Mouse (Mus musculus) MEL (cell line): Measurements from ENCODE around the gene Socs5. TPM values are rescaled to one million over a fixed set of nuclear protein-coding genes. Genes with fewer than 3 reads are reported as not detected.

Experiments used
- DNase-seq: peaks from one replicate; pipeline ENCODE4 v3.0.0; 2011; ENCODE audit warnings: low read depth, low spot score
- H3K27ac ChIP-seq: 2 replicates; pipeline ENCODE4 v1.5.1; 2012; ENCODE audit warnings: low read depth, mild to moderate bottlenecking, control low read depth, low read length, moderate library complexity; ENCODE audit not compliant: control insufficient read depth
- H3K27me3 ChIP-seq, 2 experiments: fragments of 150-350 bp in 1 of 2; sonication (generic) in 1 of 2; 2 replicates each; pipeline ENCODE4 v1.6.1; 2012; ENCODE audit warnings: low read length in 2 of 2, mild to moderate bottlenecking in 2 of 2, improper control_type of control experiment in 1 of 2, moderate library complexity in 1 of 2; ENCODE audit not compliant: insufficient read depth in 2 of 2, control insufficient read depth in 1 of 2
- H3K36me3 ChIP-seq, 2 experiments: 2 replicates each; pipeline ENCODE4 v1.6.1; 2012 to 2014; ENCODE audit warnings: low read length in 2 of 2, improper control_type of control experiment in 1 of 2, inconsistent platforms in 1 of 2, mild to moderate bottlenecking in 1 of 2; ENCODE audit not compliant: insufficient read depth in 2 of 2, control insufficient read depth in 1 of 2
- H3K4me1 ChIP-seq, 2 experiments: fragments of 150-350 bp in 1 of 2; sonication (generic) in 1 of 2; 2 replicates each; pipeline ENCODE4 v1.6.1; 2012; ENCODE audit warnings: low read length in 2 of 2, improper control_type of control experiment in 1 of 2, mild to moderate bottlenecking in 1 of 2; ENCODE audit not compliant: insufficient read depth in 2 of 2, control insufficient read depth in 1 of 2
- H3K4me3 ChIP-seq, 2 experiments: fragments of 150-350 bp in 1 of 2; sonication (generic) in 1 of 2; 2 replicates each; pipeline ENCODE4 v1.5.1; 2012; ENCODE audit warnings: low read depth in 2 of 2, low read length in 2 of 2, mild to moderate bottlenecking in 2 of 2, moderate library complexity in 2 of 2, control low read depth in 1 of 2, improper control_type of control experiment in 1 of 2; ENCODE audit not compliant: control insufficient read depth in 1 of 2, insufficient read depth in 1 of 2
- H3K79me2 ChIP-seq: 2 replicates; pipeline ENCODE4 v1.6.1; 2012; ENCODE audit warnings: mild to moderate bottlenecking, low read length, moderate library complexity; ENCODE audit not compliant: control insufficient read depth, poor library complexity, insufficient read depth
- H3K9ac ChIP-seq: 2 replicates; pipeline ENCODE4 v1.6.1; 2012; ENCODE audit warnings: low read depth, mild to moderate bottlenecking, control low read depth, low read length, moderate library complexity; ENCODE audit not compliant: control insufficient read depth, poor library complexity, severe bottlenecking
- H3K9me3 ChIP-seq: fragments of 150-350 bp; sonication (generic); replicated peaks from 2 replicates; pipeline ENCODE4 v1.6.1; 2012; ENCODE audit warnings: mild to moderate bottlenecking, low read length, improper control_type of control experiment, moderate library complexity; ENCODE audit not compliant: insufficient read depth
- BHLHE40 ChIP-seq: IDR thresholded peaks from 2 replicates; pipeline ENCODE4 v1.6.1; 2012; ENCODE audit warnings: low read depth, mild to moderate bottlenecking, inconsistent platforms, low read length, improper control_type of control experiment, borderline replicate concordance
- CHD1 ChIP-seq: IDR thresholded peaks from 2 replicates; pipeline ENCODE4 v1.6.1; 2012; ENCODE audit warnings: low read depth, mild to moderate bottlenecking, inconsistent platforms, low read length, improper control_type of control experiment
- CHD2 ChIP-seq: IDR thresholded peaks from 2 replicates; pipeline ENCODE4 v1.6.1; 2011; ENCODE audit warnings: low read length, improper control_type of control experiment
- E2F4 ChIP-seq: IDR thresholded peaks from 2 replicates; pipeline ENCODE4 v1.6.1; 2011; ENCODE audit warnings: low read depth, low read length, improper control_type of control experiment, borderline replicate concordance
- ELF1 ChIP-seq: IDR thresholded peaks from 2 replicates; pipeline ENCODE4 v1.6.1; 2014; ENCODE audit warnings: low read depth, mild to moderate bottlenecking, inconsistent platforms, low read length, improper control_type of control experiment, moderate library complexity
- EP300 ChIP-seq, 2 experiments: IDR thresholded peaks; 2 replicates each; pipeline ENCODE4 v1.6.1; 2011; ENCODE audit warnings: improper control_type of control experiment in 2 of 2, low read length in 2 of 2, low read depth in 1 of 2, mild to moderate bottlenecking in 1 of 2
- ETS1 ChIP-seq: IDR thresholded peaks from 2 replicates; pipeline ENCODE4 v1.6.1; 2012; ENCODE audit warnings: low read depth, mild to moderate bottlenecking, inconsistent platforms, low read length, improper control_type of control experiment, moderate library complexity
- GABPA ChIP-seq: IDR thresholded peaks from 2 replicates; pipeline ENCODE4 v1.6.1; 2012; ENCODE audit warnings: low read depth, mild to moderate bottlenecking, inconsistent platforms, low read length, improper control_type of control experiment, moderate library complexity
- JUND ChIP-seq: IDR thresholded peaks from 2 replicates; pipeline ENCODE4 v1.6.1; 2011; ENCODE audit warnings: low read depth, mild to moderate bottlenecking, improper control_type of control experiment, low read length
- MAFK ChIP-seq: IDR thresholded peaks from 2 replicates; pipeline ENCODE4 v1.6.1; 2011; ENCODE audit warnings: low read depth, mild to moderate bottlenecking, low read length, improper control_type of control experiment, borderline replicate concordance
- MEF2A ChIP-seq: IDR thresholded peaks from 2 replicates; pipeline ENCODE4 v1.6.1; 2014; ENCODE audit warnings: low read depth, mild to moderate bottlenecking, inconsistent platforms, low read length, improper control_type of control experiment; ENCODE audit not compliant: poor library complexity, insufficient replicate concordance, severe bottlenecking; ENCODE audit errors: extremely low read depth
- MXI1 ChIP-seq: IDR thresholded peaks from 2 replicates; pipeline ENCODE4 v1.6.1; 2011; ENCODE audit warnings: mild to moderate bottlenecking, low read depth, low read length, improper control_type of control experiment
- MYC ChIP-seq: IDR thresholded peaks from 2 replicates; pipeline ENCODE4 v1.6.1; 2011; ENCODE audit warnings: low read depth, mild to moderate bottlenecking, low read length, improper control_type of control experiment, moderate library complexity
- NELFE ChIP-seq: IDR thresholded peaks from 2 replicates; pipeline ENCODE4 v1.6.1; 2011; ENCODE audit warnings: low read depth, low read length, improper control_type of control experiment
- POLR2A ChIP-seq, 2 experiments: IDR thresholded peaks; 2 replicates each; pipeline ENCODE4 v1.6.1; 2011 to 2012; ENCODE audit warnings: low read length in 2 of 2, mild to moderate bottlenecking in 2 of 2, control low read depth in 1 of 2, improper control_type of control experiment in 1 of 2, low read depth in 1 of 2, moderate library complexity in 1 of 2; ENCODE audit not compliant: control insufficient read depth in 1 of 2, insufficient read depth in 1 of 2, poor library complexity in 1 of 2
- POLR2AphosphoS2 ChIP-seq: IDR thresholded peaks from 2 replicates; pipeline ENCODE4 v1.6.1; 2011; ENCODE audit warnings: low read length, improper control_type of control experiment
- POLR2AphosphoS5 ChIP-seq: IDR thresholded peaks from 2 replicates; pipeline ENCODE4 v1.6.1; 2012; ENCODE audit warnings: low read depth, borderline replicate concordance, mild to moderate bottlenecking, inconsistent platforms, low read length, moderate library complexity, mixed read lengths
- RAD21 ChIP-seq: IDR thresholded peaks from 2 replicates; pipeline ENCODE4 v1.6.1; 2011; ENCODE audit warnings: mild to moderate bottlenecking, low read depth, low read length, improper control_type of control experiment
- RCOR1 ChIP-seq: IDR thresholded peaks from 2 replicates; pipeline ENCODE4 v1.6.1; 2012; ENCODE audit warnings: low read depth, mild to moderate bottlenecking, inconsistent platforms, low read length, improper control_type of control experiment
- SMC3 ChIP-seq: IDR thresholded peaks from 2 replicates; pipeline ENCODE4 v1.6.1; 2011; ENCODE audit warnings: low read depth, low read length, improper control_type of control experiment
- UBTF ChIP-seq: IDR thresholded peaks from 2 replicates; pipeline ENCODE4 v1.6.1; 2012; ENCODE audit warnings: low read depth, mild to moderate bottlenecking, inconsistent platforms, low read length, improper control_type of control experiment, moderate library complexity, borderline replicate concordance; ENCODE audit not compliant: insufficient read depth
- USF2 ChIP-seq, 2 experiments: IDR thresholded peaks; 2 replicates each; pipeline ENCODE4 v1.6.1; 2011 to 2012; ENCODE audit warnings: improper control_type of control experiment in 2 of 2, low read length in 2 of 2, borderline replicate concordance in 1 of 2, inconsistent platforms in 1 of 2, low read depth in 1 of 2, mild to moderate bottlenecking in 1 of 2; ENCODE audit not compliant: insufficient read depth in 1 of 2
- ZNF384 ChIP-seq: IDR thresholded peaks from 2 replicates; pipeline ENCODE4 v1.6.1; 2012; ENCODE audit warnings: low read depth, mild to moderate bottlenecking, inconsistent platforms, low read length, improper control_type of control experiment
- polyA plus RNA-seq, 2 experiments: library from polyadenylated mRNA; stranded (reverse) in 1 of 2; unstranded in 1 of 2; fragments of >175 nt in 1 of 2; fragments of >200 nt in 1 of 2; gene quantifications; 2 replicates each; pipeline versions ENCODE4 v1.2.1 to v1.2.4; 2012; ENCODE audit warnings: low replicate concordance in 2 of 2, low read depth in 1 of 2; ENCODE audit not compliant: insufficient read length in 2 of 2, insufficient read depth in 1 of 2, missing spikeins in 1 of 2
- total RNA-seq: library from RNA; depleted of rRNA; stranded (reverse); fragments of 300-350 nt; gene quantifications from 2 replicates; pipeline ENCODE4 v1.2.3, GENCODE M21; 2012

The Socs5 gene
- total and polyA plus RNA-seq, 3 experiments = 6.4 to 9.7 TPM; not detected in 1

DNA sequence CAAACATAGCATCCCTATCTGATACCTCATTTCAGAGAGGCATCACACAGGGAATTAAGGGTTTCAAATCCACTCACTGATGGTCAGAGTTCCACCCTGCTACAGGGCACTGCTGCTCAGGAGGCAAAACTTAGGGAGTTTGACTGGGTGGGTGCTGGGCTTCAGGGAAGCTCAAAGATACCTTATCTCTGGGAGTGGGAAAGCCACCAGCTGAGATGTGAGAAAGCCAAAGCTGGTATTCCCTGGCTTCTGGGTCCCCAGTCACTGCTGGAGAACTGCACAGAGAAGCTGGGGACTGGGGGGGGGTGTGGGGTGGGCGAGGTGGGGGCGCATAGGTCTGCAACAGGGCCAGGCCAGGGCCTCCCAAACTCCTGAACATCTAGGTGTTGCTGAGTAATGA is 10.5 kb upstream of the Socs5 start (continued):
- TF ChIP-seq USF2 (IDR thresholded peaks at IDR 0.05; ENCODE audit: borderline replicate concordance in 1 of 2, insufficient read depth in 1 of 2, low read depth in 1 of 2, low read length in 2 of 2) (no peak), POLR2AphosphoS5 (no peak), RCOR1 (no peak), CHD1 (no peak), MYC (no peak), RAD21 (no peak)

DNA sequence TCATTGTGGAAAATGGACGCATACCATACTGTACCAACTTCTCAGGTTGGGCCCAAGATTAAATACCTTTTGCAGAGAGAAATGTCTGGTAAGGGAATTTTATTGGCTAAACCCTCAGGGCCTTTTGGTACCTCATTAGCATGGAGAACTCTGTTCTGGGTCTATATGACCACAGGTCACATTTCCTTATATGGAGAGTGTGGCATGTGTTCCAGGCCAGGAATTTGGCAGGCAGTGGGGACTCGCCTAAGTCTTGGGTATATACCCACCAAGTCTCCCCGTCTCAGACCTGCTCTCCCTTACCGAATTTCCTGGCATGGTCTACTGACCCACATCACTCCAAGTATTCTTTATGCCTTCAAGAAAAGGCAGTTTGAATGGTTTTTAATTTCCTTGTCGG is 9.9 kb upstream of the Socs5 start:
- Histone ChIP-seq H3K9me3 (no peaks in the 10 kb centered on the region), H3K36me3 (no peaks in the 10 kb centered on the region), H3K27me3 (peaks cover 0 to 3% of the 10 kb centered on the region in 2 experiments; a peak in 1 of 4 replicates), H3K27ac (no peak overlapping the region), H3K79me2 (no peaks in the 10 kb centered on the region), H3K4me1 (no peaks in the 10 kb centered on the region), H3K9ac (no peak overlapping the region), H3K4me3 (no peak overlapping the region)
- TF ChIP-seq E2F4 (no peak), RAD21 (no peak), JUND (no peak), CHD2 (no peak), SMC3 (no peak), MEF2A (no peak), ELF1 (no peak), EP300 (IDR thresholded peaks at IDR 0.05; ENCODE audit: low read depth in 1 of 2, low read length in 2 of 2) (no peak), POLR2AphosphoS2 (no peak), UBTF (no peak), USF2 (IDR thresholded peaks at IDR 0.05; ENCODE audit: borderline replicate concordance in 1 of 2, insufficient read depth in 1 of 2, low read depth in 1 of 2, low read length in 2 of 2) (no peak), MXI1 (no peak), NELFE (no peak), ZNF384 (no peak), MAFK (no peak), POLR2A (IDR thresholded peaks at IDR 0.05; ENCODE audit: control insufficient read depth in 1 of 2, insufficient read depth in 1 of 2, low read depth in 1 of 2, low read length in 2 of 2, poor library complexity in 1 of 2) (no peak), ETS1 (no peak), GABPA (no peak), BHLHE40 (no peak)
- DNase-seq = no peak
